Mouse (Mus musculus): ENCODE measurements at regions not wholly inside any gene's neighbourhood (a gene's known extent, or its start where the extent isn't known, plus 50 kb on each side); places are given as distances from the start of the nearest gene placed in this dataset.

GRCm38 (mm10) chr8:109373977-109374376, 119.8 kb upstream of the Pmfbp1 start:
- Histone ChIP-seq H3K4me3 (replicated peaks) (no peak overlapping the region), H3K4me2 (no peak overlapping the region), H3K27ac (no peak overlapping the region), H3K27me3 (replicated peaks) (no peaks in the 10 kb centered on the region), H3K4me1 (no peaks in the 10 kb centered on the region), H3K9ac (no peak overlapping the region), H3K36me3 (no peaks in the 10 kb centered on the region), H3K9me3 (no peaks in the 10 kb centered on the region)
- ATAC-seq (ENCODE audit: insufficient read depth, low FRiP score, low read depth): peak; percentile 35; the same call in 1 of the 2 replicates
- WGBS: 56% methylated on average over 2 of the region's 2 CpGs

DNA sequence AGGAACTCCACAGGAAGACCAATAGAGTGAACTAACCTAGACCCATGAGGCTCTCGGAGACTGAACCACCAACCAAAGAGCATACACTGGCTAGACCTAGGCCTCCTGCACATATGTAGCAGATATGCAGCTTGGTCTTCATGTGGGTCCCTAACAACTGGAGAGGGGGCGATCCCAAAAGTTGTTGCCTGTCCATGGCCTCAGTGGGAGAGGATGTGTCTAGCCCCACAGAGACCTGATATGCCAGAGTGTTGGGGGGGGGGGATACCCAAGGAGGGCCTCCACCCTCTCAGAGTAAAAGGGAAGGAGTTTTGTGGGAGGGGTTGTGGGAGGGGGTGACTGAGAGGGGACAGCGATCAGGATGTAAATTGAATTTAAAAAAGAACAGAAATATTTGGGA, 108.9 kb upstream of the Pmfbp1 start:
- Histone ChIP-seq H3K4me3 (replicated peaks) (no peak overlapping the region), H3K27me3 (replicated peaks) (no peaks in the 10 kb centered on the region), H3K9ac (no peak overlapping the region), H3K36me3 (no peaks in the 10 kb centered on the region), H3K9me3 (no peaks in the 10 kb centered on the region), H3K4me1 (no peaks in the 10 kb centered on the region), H3K27ac (no peak overlapping the region), H3K4me2 (no peak overlapping the region)
- ATAC-seq (ENCODE audit: insufficient read depth, low FRiP score, low read depth): no peak
- WGBS: 95% methylated on average over 3 of the region's 3 CpGs

- H3K27me3 ChIP-seq (replicated peaks): no peaks in the 10 kb centered on the region
- no peak overlapping the region for H3K27ac ChIP-seq
- H3K9ac ChIP-seq: no peak overlapping the region
- H3K4me2 ChIP-seq: no peak overlapping the region
- ATAC-seq (ENCODE audit: insufficient read depth, low FRiP score, low read depth): no peak
- no peaks in the 10 kb centered on the region for H3K36me3 ChIP-seq
- no peak overlapping the region for H3K4me3 ChIP-seq (replicated peaks)
- no peaks in the 10 kb centered on the region for H3K9me3 ChIP-seq
- H3K4me1 ChIP-seq: no peaks in the 10 kb centered on the region
- 69% methylated on average over 6 of the region's 6 CpGs for WGBS
Observed at GRCm38 (mm10) chr8:109395133-109395855, 98.5 kb upstream of the Pmfbp1 start.

DNA sequence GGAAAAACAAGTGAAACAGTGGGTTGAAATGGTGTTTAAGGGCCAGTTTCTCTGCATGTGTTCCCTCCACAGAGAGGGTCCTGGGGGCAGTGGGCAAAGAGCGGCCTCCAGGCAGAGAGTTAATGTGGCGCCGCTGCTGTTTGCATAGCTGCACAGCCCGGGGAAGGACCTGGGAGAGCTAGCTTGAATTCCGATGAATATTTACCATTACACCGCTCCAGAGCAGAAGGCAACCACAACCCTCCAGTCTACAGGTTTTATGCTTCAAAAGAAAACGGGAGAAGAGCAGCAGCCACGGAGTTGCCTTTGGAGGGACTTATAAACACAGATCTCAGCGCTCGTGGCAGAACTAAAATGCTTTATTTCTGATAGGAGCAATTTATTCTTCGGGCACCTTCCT, 94.2 kb upstream of the Pmfbp1 start:
- no peaks in the 10 kb centered on the region for H3K4me1 ChIP-seq
- no peak overlapping the region for H3K27ac ChIP-seq
- H3K9me3 ChIP-seq: no peaks in the 10 kb centered on the region
- no peaks in the 10 kb centered on the region for H3K36me3 ChIP-seq
- no peak overlapping the region for H3K4me2 ChIP-seq
- ATAC-seq (ENCODE audit: insufficient read depth, low FRiP score, low read depth): no peak
- no peaks in the 10 kb centered on the region for H3K27me3 ChIP-seq (replicated peaks)
- WGBS: 41% methylated on average over 11 of the region's 11 CpGs
- H3K9ac ChIP-seq: no peak overlapping the region
- H3K4me3 ChIP-seq (replicated peaks): no peak overlapping the region

- Histone ChIP-seq H3K9ac (no peak overlapping the region), H3K4me2 (no peak overlapping the region), H3K4me3 (replicated peaks) (no peak overlapping the region), H3K27me3 (replicated peaks) (no peaks in the 10 kb centered on the region), H3K27ac (no peak overlapping the region), H3K36me3 (no peaks in the 10 kb centered on the region), H3K9me3 (no peaks in the 10 kb centered on the region), H3K4me1 (no peaks in the 10 kb centered on the region)
- ATAC-seq (ENCODE audit: insufficient read depth, low FRiP score, low read depth): no peak
- 87% methylated on average over 5 of the region's 5 CpGs for WGBS
Observed at GRCm38 (mm10) chr8:109400192-109400591, 93.6 kb upstream of the Pmfbp1 start.

DNA sequence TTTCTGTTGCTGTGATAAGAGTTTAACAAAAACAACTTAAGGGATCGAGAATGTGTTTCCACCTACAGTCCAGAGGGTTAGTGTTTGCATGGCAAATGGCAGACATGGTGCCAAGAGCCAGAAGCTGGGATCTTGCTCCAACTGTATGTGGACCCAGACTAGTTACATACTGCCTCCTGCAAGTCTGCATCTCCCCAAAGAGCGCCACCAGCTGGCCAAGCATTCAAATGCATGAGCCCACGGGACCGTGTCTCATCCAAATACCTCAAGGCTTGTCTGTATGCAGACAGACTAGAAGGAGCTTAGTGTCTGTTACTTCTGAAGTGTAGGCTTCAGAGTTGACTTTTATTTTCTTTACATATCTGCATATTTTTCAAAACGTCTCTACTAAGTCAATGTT, 85.9 kb upstream of the Pmfbp1 start:
- Histone ChIP-seq H3K9ac (no peak overlapping the region), H3K4me3 (replicated peaks) (no peak overlapping the region), H3K36me3 (no peaks in the 10 kb centered on the region), H3K27me3 (replicated peaks) (no peaks in the 10 kb centered on the region), H3K9me3 (no peaks in the 10 kb centered on the region), H3K4me2 (no peak overlapping the region), H3K4me1 (no peaks in the 10 kb centered on the region), H3K27ac (no peak overlapping the region)
- no peak for ATAC-seq (ENCODE audit: insufficient read depth, low FRiP score, low read depth)
- WGBS: 57% methylated on average over 5 of the region's 5 CpGs

GRCm38 (mm10) chr8:109410531-109410930, 83.3 kb upstream of the Pmfbp1 start:
- no peaks in the 10 kb centered on the region for H3K36me3 ChIP-seq
- H3K9ac ChIP-seq: no peak overlapping the region
- no peak overlapping the region for H3K4me3 ChIP-seq (replicated peaks)
- WGBS: 77% methylated on average over 6 of the region's 6 CpGs
- H3K9me3 ChIP-seq: no peaks in the 10 kb centered on the region
- H3K27me3 ChIP-seq (replicated peaks): no peaks in the 10 kb centered on the region
- no peak overlapping the region for H3K4me2 ChIP-seq
- H3K27ac ChIP-seq: no peak overlapping the region
- ATAC-seq (ENCODE audit: insufficient read depth, low FRiP score, low read depth): no peak
- no peaks in the 10 kb centered on the region for H3K4me1 ChIP-seq

DNA sequence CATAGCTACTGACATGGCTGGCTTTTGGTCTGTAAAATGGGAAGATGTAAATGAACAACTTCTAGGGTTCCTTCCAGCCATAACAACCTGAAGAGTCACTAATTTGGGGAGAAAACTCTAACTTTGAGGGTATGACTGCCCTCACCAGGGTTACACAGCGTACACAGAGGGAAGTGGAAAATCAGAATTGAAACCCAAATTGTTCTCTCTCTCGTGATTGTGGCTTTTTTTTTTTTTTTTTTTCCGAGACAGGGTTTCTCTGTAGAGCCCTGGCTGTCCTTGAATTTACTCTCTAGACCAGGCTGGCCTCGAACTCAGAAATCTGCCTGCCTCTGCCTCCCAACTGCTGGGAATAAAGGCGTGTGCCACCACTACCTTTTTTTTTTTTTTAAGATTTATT, 80.4 kb upstream of the Pmfbp1 start:
- H3K9me3 ChIP-seq: no peaks in the 10 kb centered on the region
- no peaks in the 10 kb centered on the region for H3K4me1 ChIP-seq
- no peaks in the 10 kb centered on the region for H3K36me3 ChIP-seq
- no peaks in the 10 kb centered on the region for H3K27me3 ChIP-seq (replicated peaks)
- no peak overlapping the region for H3K4me3 ChIP-seq (replicated peaks)
- WGBS: 88% methylated on average over 5 of the region's 5 CpGs
- no peak overlapping the region for H3K4me2 ChIP-seq
- no peak overlapping the region for H3K27ac ChIP-seq
- no peak for ATAC-seq (ENCODE audit: insufficient read depth, low FRiP score, low read depth)
- H3K9ac ChIP-seq: no peak overlapping the region

GRCm38 (mm10) chr8:109415315-109415714, 78.5 kb upstream of the Pmfbp1 start:
- ATAC-seq (ENCODE audit: insufficient read depth, low FRiP score, low read depth): no peak
- H3K27ac ChIP-seq: no peak overlapping the region
- no peak overlapping the region for H3K4me2 ChIP-seq
- H3K4me1 ChIP-seq: no peaks in the 10 kb centered on the region
- H3K36me3 ChIP-seq: no peaks in the 10 kb centered on the region
- no peak overlapping the region for H3K4me3 ChIP-seq (replicated peaks)
- H3K9ac ChIP-seq: no peak overlapping the region
- no peaks in the 10 kb centered on the region for H3K9me3 ChIP-seq
- H3K27me3 ChIP-seq (replicated peaks): no peaks in the 10 kb centered on the region
- WGBS: 52% methylated on average over 4 of the region's 4 CpGs

DNA sequence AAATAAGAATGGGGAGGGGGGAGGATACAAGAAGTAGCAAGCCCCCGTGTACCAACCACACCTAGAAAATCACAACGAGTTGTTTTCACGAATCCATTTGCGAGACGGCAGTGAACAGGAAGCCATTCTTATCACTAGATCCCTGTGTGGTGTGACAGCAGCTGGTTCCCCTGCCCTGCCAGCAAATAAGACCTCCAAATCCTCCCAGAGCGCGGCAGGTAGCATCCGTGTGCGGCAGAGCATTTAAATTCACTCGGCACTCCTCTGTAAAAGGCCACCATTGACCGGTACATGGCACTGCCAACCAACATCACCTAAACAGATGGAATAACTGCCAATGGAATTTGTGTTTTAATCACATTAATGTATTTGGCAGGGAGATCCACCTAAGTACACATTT, 77.9 kb upstream of the Pmfbp1 start:
- Histone ChIP-seq H3K27me3 (replicated peaks) (no peaks in the 10 kb centered on the region), H3K4me2 (no peak overlapping the region), H3K9me3 (no peaks in the 10 kb centered on the region), H3K4me3 (replicated peaks) (no peak overlapping the region), H3K4me1 (no peaks in the 10 kb centered on the region), H3K27ac (no peak overlapping the region), H3K36me3 (no peaks in the 10 kb centered on the region), H3K9ac (no peak overlapping the region)
- ATAC-seq (ENCODE audit: insufficient read depth, low FRiP score, low read depth): no peak
- 75% methylated on average over 11 of the region's 11 CpGs for whole genome bisulfite sequencing

DNA sequence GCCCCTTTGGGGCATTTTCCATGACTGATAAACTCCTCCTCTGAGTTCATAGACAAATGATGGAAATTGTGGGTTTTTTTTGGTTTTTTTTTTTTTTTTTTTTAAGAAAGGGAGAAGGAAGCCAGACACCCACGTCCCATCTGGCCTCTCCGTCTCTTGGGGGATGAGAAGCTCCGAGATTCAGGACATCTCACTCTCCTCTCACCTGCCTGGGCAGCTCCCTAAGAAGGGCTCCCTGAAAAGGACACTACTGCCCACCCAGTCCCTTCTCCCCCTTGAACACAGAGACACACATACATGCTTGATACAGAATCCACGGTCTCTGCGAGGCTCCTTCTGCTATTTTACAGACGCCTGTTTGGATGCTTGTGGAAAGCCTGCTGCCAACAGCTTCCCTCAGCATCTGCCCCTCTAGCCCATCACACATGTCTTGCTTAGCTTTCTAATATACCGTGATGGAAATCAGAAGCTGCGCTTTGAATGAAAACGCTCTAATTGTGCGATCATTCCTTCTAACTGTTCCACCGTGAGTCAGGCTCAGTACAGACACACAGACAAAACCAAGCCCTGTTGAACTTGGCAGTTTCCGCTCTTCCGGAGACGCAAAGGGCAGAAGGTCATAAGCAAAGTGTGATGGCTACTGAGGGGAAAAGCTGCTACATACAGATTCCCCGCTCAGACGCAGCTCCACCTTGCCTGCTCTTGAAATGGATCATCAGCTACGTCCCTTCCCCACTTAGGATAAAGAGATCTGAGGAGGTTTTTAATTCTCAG, 77.3 kb upstream of the Pmfbp1 start:
- no peaks in the 10 kb centered on the region for H3K36me3 ChIP-seq
- ATAC-seq (ENCODE audit: insufficient read depth, low FRiP score, low read depth): no peak
- no peaks in the 10 kb centered on the region for H3K4me1 ChIP-seq
- H3K9me3 ChIP-seq: no peaks in the 10 kb centered on the region
- no peak overlapping the region for H3K4me3 ChIP-seq (replicated peaks)
- no peaks in the 10 kb centered on the region for H3K27me3 ChIP-seq (replicated peaks)
- H3K9ac ChIP-seq: no peak overlapping the region
- 63% methylated on average over 17 of the region's 17 CpGs for WGBS
- H3K27ac ChIP-seq: no peak overlapping the region
- H3K4me2 ChIP-seq: no peak overlapping the region

DNA sequence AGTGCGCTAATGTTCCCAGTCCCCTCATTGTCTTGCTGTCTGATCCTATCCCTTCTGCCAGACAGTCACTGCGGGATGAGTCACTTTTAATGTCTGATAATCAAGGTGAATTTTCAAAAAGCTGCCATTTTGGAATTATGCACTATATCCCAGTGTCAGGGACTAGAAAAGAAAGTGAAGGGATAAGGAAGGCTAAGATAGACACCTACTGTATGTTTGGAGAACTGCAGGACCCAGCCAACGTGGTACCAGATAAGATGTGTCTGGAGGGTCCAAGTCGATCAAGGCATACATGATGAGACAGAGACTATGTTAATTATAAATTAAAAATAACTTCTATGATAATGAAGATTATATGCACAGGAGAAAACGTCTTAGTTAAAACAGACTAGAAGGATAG, 76.6 kb upstream of the Pmfbp1 start:
- ATAC-seq (ENCODE audit: insufficient read depth, low FRiP score, low read depth): no peak
- Histone ChIP-seq H3K4me3 (replicated peaks) (no peak overlapping the region), H3K27ac (no peak overlapping the region), H3K4me1 (no peaks in the 10 kb centered on the region), H3K9ac (no peak overlapping the region), H3K27me3 (replicated peaks) (no peaks in the 10 kb centered on the region), H3K9me3 (no peaks in the 10 kb centered on the region), H3K4me2 (no peak overlapping the region), H3K36me3 (no peaks in the 10 kb centered on the region)
- 40% methylated on average over 5 of the region's 5 CpGs for WGBS

Measured in stomach, embryonic 15.5 days (tissue).